Mouse (Mus musculus) intestine, embryonic 16.5 days (tissue): ENCODE measurements around the gene Gm4181. TPM values are rescaled to one million over a fixed set of nuclear protein-coding genes. Genes with fewer than 3 reads are reported as not detected.
"Not testable (repeated sequence)": the region's sequence is repeated elsewhere in the genome, so short reads cannot be mapped to it uniquely, and the experiment has no call there.

Experiments used
- ATAC-seq: fragments of 200-750 bp; cut with Nextera tagmentation; 2 replicates; pipeline ENCODE4 v1.8.0; 2017; ENCODE audit warnings: moderate TSS enrichment, moderate library complexity
- H3K27ac ChIP-seq: fragments of 300-500 bp; sonication (generic); 2 replicates; pipeline ENCODE4 v1.5.1; 2014; ENCODE audit warnings: mild to moderate bottlenecking, low read length
- H3K27me3 ChIP-seq: fragments of 300-500 bp; sonication (generic); replicated peaks from 2 replicates; pipeline ENCODE4 v1.6.1; 2014; ENCODE audit warnings: low read length, control low read depth, mixed read lengths; ENCODE audit not compliant: control insufficient read depth, insufficient read depth
- H3K36me3 ChIP-seq: fragments of 300-500 bp; sonication (generic); 2 replicates; pipeline ENCODE4 v1.6.1; 2014; ENCODE audit warnings: low read length, control low read depth; ENCODE audit not compliant: control insufficient read depth, insufficient read depth
- H3K4me1 ChIP-seq: fragments of 300-500 bp; sonication (generic); 2 replicates; pipeline ENCODE4 v1.6.1; 2014; ENCODE audit warnings: low read length, control low read depth, mixed read lengths; ENCODE audit not compliant: control insufficient read depth, insufficient read depth
- H3K4me2 ChIP-seq: fragments of 300-500 bp; sonication (generic); 2 replicates; pipeline ENCODE4 v1.6.1; 2014; ENCODE audit warnings: low read depth, low read length, control low read depth
- H3K4me3 ChIP-seq: fragments of 300-500 bp; sonication (generic); 2 replicates; pipeline ENCODE4 v1.5.1; 2014; ENCODE audit warnings: mild to moderate bottlenecking, low read length
- H3K9ac ChIP-seq: fragments of 300-500 bp; sonication (generic); 2 replicates; pipeline ENCODE4 v1.6.1; 2014; ENCODE audit warnings: low read depth, low read length
- H3K9me3 ChIP-seq: fragments of 300-500 bp; sonication (generic); 2 replicates; pipeline ENCODE4 v1.6.1; 2016; ENCODE audit warnings: low read length, control low read depth; ENCODE audit not compliant: control insufficient read depth
- WGBS: fragments of 180-500 bp; shearing (Covaris S2); extraction: QIAGEN DNeasy Blood & Tissue Kit; methylation state at CpG from one replicate; pipeline ENCODE4 v1.1.7; 2014; 5-methylcytosine and 5-hydroxymethylcytosine counted together
- polyA plus RNA-seq: library from polyadenylated mRNA; unstranded; fragments of >200 nt; fragmentation: Nextera tagmentation; extraction: Ambion mirVana; gene quantifications from 2 replicates; pipeline ENCODE4 v1.2.1, GENCODE M21; 2015

Gm4181 gene
- polyA plus RNA-seq, result not detected in 2 replicates

DNA sequence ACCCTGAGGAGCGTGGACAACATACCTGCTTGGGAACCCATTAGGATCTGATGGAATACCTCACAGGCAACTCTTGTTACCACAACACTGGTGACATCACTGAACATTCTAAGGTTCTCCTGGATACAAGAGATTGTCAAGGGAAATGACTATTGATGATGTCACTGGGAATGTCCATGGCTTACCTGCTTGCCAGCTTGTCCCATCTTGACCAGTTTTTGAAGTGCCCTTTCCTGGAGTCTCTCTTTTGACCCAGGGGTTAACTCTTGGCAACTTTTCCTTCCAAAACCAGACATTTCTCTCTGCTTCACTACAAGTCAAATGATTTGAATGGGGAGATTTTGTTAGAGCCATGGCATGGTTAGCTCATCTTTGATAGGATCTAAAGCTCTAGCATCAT lies at the start of gene Gm4181:
Gm4181 (minus strand) TSS at position 101 of the 400 bp plus-strand sequence.
- not testable (repeated sequence) for ATAC-seq, H3K4me3 ChIP-seq, H3K27ac ChIP-seq, H3K4me1 ChIP-seq, H3K36me3 ChIP-seq, H3K9ac ChIP-seq, H3K4me2 ChIP-seq, H3K27me3 ChIP-seq, H3K9me3 ChIP-seq
- WGBS, result 78% methylated on average over 1 of the region's 1 CpGs

DNA sequence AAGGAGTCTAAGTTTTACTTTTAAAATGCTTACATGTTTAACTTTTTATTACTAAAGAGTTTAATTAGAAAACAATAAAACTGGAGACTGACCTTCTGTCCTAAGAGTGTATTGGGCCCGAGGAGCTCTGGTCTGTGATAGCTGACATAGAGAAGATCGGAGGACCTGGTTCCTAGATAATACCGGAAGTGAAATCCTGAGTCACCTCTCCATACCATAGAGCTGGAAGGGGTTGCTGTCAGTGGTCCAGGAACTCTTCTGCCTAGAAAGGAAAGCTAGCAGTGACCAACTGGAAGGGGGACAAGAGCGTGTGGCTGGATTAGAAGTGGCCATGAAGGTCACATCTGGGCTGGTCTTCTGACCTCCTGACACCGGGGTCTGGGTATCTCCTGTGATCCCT lies 41.8 kb upstream of the Gm4181 start:
- Histone ChIP-seq H3K27ac (no peak overlapping the region), H3K36me3 (no peaks in the 10 kb centered on the region), H3K4me3 (no peak overlapping the region), H3K9ac (no peak overlapping the region), H3K9me3 (no peaks in the 10 kb centered on the region), H3K4me1 (no peaks in the 10 kb centered on the region), H3K4me2 (no peak overlapping the region), H3K27me3 (no peaks in the 10 kb centered on the region)
- ATAC-seq, result no peak
- WGBS, result 87% methylated on average over 5 of the region's 5 CpGs

DNA sequence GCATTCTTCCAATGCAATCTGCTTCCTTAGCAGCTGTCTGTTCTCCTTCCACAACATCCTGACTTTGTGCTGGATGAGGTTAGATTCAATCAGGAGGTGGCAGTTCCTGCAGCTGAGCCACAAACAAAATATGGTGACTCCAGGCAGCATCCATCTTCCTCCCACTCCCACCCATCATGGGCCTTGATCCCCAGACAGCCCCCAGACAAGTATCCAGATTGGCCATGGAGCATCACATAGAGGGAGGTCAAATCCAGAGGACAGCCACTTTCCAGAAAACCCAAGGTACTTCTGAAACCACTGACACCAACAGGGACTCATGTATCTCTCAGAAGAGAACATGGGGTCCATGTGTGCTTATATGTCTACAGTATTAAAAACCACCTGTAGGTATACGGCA lies 3.0 kb downstream of the Gm4181 start:
- H3K9me3 ChIP-seq, H3K4me1 ChIP-seq, H3K27ac ChIP-seq, H3K4me2 ChIP-seq, H3K36me3 ChIP-seq, H3K4me3 ChIP-seq, ATAC-seq, H3K27me3 ChIP-seq, H3K9ac ChIP-seq: not testable (repeated sequence)
- WGBS, result 83% methylated on average over 1 of the region's 1 CpGs

DNA sequence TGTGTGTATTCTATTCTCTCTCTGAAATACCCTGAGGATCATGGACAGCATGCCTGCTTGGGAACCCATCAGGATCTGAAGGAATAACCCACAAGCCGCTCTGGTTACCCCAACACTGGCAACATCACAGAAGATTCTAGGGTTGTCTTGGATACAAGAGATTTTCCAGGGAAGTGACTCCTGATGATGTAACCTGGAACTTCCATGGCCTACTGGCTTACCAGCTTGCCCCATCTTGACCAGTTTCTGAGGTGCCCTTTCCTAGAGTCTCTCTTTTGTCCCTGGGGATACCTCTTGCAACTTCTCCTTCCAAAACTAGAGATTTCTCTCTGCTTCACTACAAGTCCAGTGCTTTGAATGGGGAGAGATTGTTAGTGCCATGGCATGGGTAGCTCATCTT lies 24.3 kb downstream of the Gm4181 start, which contains the start of gene Gm17078:
Gm17078 (minus strand) TSS at position 101 of the 400 bp plus-strand sequence.
- Histone ChIP-seq H3K4me3 (no peak within 1 kb of the TSS), H3K36me3 (no peaks in the 10 kb centered on the region), H3K4me2 (no peak within 1 kb of the TSS), H3K4me1 (no peaks in the 10 kb centered on the region), H3K27me3 (no peaks in the 10 kb centered on the region), H3K9ac (no peak within 1 kb of the TSS), H3K27ac (no peak within 1 kb of the TSS), H3K9me3 (no peaks in the 10 kb centered on the region)
- ATAC-seq, result no peak
- WGBS, result 87% methylated on average over 1 of the region's 1 CpGs

DNA sequence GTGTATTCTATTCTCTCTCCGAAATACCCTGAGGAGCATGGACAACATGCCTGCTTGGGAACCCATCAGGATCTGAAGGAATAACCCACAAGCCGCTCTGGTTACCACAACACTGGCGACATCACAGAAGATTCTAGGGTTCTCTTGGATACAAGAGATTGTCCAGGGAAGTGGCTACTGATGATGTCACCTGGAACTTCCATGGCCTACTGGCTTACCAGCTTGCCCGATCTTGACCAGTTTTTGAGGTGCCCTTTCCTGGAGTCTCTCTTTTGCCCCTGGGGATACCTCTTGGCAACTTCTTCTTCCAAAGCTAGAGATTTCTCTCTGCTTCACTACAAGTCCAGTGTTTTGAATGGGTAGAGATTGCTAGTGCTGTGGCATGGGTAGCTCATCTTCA lies 43.4 kb downstream of the Gm4181 start, which contains the start of gene Gm17174:
Gm17174 (minus strand) TSS at position 101 of the 400 bp plus-strand sequence.
- not testable (repeated sequence) for H3K27me3 ChIP-seq, H3K4me1 ChIP-seq, H3K4me3 ChIP-seq, H3K9ac ChIP-seq, H3K36me3 ChIP-seq, ATAC-seq, H3K4me2 ChIP-seq, H3K9me3 ChIP-seq, H3K27ac ChIP-seq
- 91% methylated on average over 4 of the region's 4 CpGs for WGBS

Other genes with a start within 250 kb of the Gm4181 start
- gene Vmn2r88, start 224.8 kb downstream of the Gm4181 start, polyA plus RNA-seq, result not detected in 2 replicates
- gene Vmn2r89, start 183.8 kb downstream of the Gm4181 start, polyA plus RNA-seq, result not detected in 2 replicates
- not detected in 2 replicates for gene Gm5622, start 82.9 kb downstream of the Gm4181 start, polyA plus RNA-seq
- not detected in 2 replicates for gene Gm17175, start 61.6 kb downstream of the Gm4181 start, polyA plus RNA-seq
- gene Gm17174, start 43.5 kb downstream of the Gm4181 start, polyA plus RNA-seq, result not detected in 2 replicates
- gene Gm17078, start 24.4 kb downstream of the Gm4181 start, polyA plus RNA-seq, result not detected in 2 replicates
- not detected in 2 replicates for gene Gm17079, start 59.8 kb upstream of the Gm4181 start, polyA plus RNA-seq
- gene Gm5800, start 81.5 kb upstream of the Gm4181 start, polyA plus RNA-seq, result not detected in 2 replicates
- 4.4 and 4.9 TPM in 2 replicates for gene Ang4, start 137.9 kb upstream of the Gm4181 start, polyA plus RNA-seq
- gene AY358078, start 164.4 kb upstream of the Gm4181 start, polyA plus RNA-seq, result not detected in 2 replicates
- 0.26 TPM in 1 of 2 replicates, not detected in the other for gene Ear6, start 218.0 kb upstream of the Gm4181 start, polyA plus RNA-seq
- 50.3 and 57.1 TPM in 2 replicates for gene Mettl17, start 249.2 kb upstream of the Gm4181 start, polyA plus RNA-seq